Mouse (Mus musculus) urinary bladder, adult 18-20 months (tissue): ENCODE results near the gene Tmem252.
A peak's percentile ranks its signal among the peaks of the same experiment; 100 is the strongest.
"Not testable (repeated sequence)": the region's sequence is repeated elsewhere in the genome, so short reads cannot be mapped to it uniquely, and the experiment has no call there.

Experiments
- DNase-seq, 2 experiments: peaks; one replicate each; pipeline ENCODE4 v3.0.0; 2022; ENCODE audit warnings: low spot score in 2 of 2, mixed read lengths in 2 of 2

Tmem252 gene

GRCm38 (mm10) chr19:24677242-24677984 is 3.6 kb downstream of the Tmem252 start:
- DNase-seq: no peak

GRCm38 (mm10) chr19:24683016-24683720 is 9.4 kb downstream of the Tmem252 start:
- no peak for DNase-seq

- DNase-seq: no peak
Observed at GRCm38 (mm10) chr19:24686411-24686810, 12.6 kb downstream of the Tmem252 start.

GRCm38 (mm10) chr19:24688327-24688726 is 14.5 kb downstream of the Tmem252 start:
- DNase-seq: no peak

DNA sequence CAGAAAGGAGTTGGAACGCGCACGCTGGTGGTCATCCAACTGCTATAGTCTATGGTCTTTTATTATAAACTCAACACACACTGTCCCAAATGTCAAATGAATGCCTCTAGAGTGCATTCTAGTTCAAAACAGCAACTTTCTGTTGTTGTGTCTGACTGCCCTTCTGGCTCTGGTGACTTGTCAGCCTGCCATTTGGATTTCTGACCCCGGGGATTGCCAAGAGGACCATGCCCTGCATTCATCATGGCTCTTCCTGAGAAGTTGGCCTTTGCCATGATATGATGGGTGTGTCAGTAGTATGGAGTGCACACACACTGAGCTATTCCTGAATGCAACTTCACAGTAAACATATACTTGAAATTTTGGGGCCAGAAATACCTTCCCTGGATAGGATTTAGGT is 15.7 kb downstream of the Tmem252 start:
- DNase-seq: no peak

DNA sequence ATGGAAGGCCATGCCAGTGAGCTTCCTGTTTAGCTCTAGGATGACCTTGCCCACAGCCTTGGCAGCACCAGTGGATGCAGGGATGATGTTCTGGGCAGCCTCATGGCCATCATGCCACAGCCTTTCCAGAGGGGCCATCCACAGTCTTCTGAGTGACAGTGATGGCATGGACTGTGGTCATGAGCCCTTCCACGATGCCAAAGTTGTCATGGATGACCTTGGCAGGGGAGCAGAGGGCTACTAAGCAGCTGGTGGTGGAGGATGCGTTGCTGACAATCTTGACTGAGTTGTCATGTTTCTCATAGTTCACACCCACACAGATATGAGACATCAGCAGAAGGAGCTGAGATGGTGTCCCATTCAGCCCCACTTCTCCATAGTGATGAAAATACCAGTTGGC is 18.9 kb downstream of the Tmem252 start:
- DNase-seq: no peak

- no peak for DNase-seq
Observed at GRCm38 (mm10) chr19:24697946-24698345, 24.1 kb downstream of the Tmem252 start.

GRCm38 (mm10) chr19:24698651-24699050 is 24.8 kb downstream of the Tmem252 start:
- no peak for DNase-seq

GRCm38 (mm10) chr19:24699196-24699595 is 25.4 kb downstream of the Tmem252 start:
- no peak for DNase-seq

GRCm38 (mm10) chr19:24699910-24700309 is 26.1 kb downstream of the Tmem252 start:
- DNase-seq: no peak

GRCm38 (mm10) chr19:24700664-24701063 is 26.9 kb downstream of the Tmem252 start:
- DNase-seq: no peak

GRCm38 (mm10) chr19:24701716-24702115 is 27.9 kb downstream of the Tmem252 start:
- no peak for DNase-seq

GRCm38 (mm10) chr19:24703168-24703567 is 29.4 kb downstream of the Tmem252 start:
- DNase-seq: not testable (repeated sequence)

DNA sequence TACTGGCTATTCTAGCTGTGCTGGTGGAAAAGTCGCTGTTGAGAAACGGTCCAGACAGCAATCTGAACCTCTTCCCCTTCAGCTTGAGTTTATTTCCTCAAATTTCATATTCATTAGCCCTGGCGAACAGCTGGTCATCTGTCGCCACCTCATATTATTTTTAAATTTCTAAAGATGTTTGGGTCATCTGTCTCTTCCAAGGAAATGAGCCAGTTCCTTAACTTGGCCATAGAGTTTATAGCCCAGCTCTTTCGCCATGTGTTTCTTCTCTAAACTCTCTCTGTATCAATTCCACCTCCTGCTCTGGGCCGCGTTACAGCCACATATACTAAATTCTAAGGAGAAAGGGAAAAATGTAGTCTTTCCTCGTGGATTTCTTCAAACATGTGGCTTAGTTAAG is 29.9 kb downstream of the Tmem252 start:
- DNase-seq: peak in 1 of 2 experiments; percentile 25

- DNase-seq: no peak
Observed at GRCm38 (mm10) chr19:24704326-24704725, 30.5 kb downstream of the Tmem252 start.

- DNase-seq: no peak
Observed at GRCm38 (mm10) chr19:24705395-24705794, 31.6 kb downstream of the Tmem252 start.

DNA sequence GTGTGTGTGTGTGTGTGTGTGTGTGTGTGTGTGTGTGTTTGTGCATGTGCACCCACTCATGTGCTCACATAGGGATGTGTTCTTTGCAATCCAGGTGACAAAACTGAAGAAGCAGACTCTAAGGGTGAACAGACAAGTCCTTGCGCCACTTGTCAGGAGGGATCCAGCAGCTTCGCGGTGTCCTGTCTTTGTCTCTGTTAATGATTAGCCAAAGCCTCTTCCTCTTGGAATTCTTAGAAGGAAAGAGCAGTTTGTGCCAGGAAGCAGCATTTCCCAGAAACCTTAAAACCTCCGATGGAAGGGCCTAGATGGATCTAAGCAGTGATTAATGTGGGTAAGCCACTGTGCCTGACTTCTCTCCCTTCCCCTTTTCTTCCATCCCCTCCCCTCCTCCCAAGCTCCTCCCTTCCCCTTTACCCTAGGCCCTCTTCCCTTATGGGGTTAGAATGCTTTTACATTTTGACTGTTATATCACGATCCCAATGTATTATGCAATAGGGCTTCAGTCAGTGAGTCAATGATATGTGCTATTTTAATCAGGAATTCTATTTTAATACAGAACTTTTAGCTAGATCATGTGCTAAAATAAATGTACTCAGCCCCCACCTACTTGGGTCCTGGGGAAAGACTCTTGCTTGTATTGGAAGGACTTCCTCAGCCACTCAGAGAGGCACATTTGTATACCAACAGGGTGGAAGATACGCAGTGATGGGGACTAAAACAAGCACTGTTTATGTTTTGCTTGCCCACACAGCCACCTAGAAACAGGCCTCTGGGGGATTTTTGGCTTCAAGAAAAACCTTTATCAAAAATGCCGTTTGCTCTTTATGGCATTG is 33.5 kb downstream of the Tmem252 start:
- DNase-seq: no peak

GRCm38 (mm10) chr19:24708032-24708431 is 34.2 kb downstream of the Tmem252 start:
- no peak for DNase-seq

GRCm38 (mm10) chr19:24716303-24717097 is 42.7 kb downstream of the Tmem252 start:
- no peak for DNase-seq

DNA sequence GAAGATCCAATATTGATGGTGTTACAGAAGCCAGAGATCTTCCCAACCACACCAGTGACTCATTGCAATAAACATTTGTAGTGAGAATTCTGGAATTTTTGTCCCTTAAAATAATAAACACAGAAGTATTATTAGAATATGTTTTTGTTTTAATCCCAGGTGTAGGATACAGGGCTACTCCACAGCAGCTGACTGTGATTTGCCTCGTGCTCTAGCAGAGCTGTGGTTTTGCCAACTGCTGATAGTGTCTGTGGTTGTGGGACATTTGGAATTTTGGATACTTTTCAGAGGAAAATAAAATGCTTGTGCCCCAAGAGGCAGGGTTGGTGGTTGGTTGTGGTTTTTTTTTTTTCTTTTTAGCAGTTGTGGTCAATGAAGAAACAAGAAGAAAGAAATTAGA is 44.2 kb downstream of the Tmem252 start:
- DNase-seq: no peak

DNA sequence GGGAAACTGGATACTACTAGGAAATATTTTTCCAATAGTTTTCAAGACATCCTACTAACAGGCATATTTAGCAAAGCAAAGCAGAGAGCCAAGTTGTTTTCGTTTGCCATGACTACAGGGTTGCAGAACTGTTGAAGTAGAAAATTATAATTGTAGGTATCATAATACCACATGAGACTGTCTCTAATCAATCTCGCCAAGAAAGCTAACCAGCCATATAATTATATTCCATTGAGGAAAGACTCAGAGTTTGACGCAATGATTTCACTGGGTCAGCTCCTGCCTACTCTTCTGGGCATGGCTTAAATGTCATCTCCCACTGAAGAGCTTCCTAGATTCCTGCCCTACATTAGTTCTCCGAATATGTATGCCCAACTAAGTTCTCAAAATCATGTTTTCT is 45.7 kb downstream of the Tmem252 start:
- DNase-seq: no peak

- DNase-seq: no peak
Observed at GRCm38 (mm10) chr19:24720448-24720847, 46.6 kb downstream of the Tmem252 start.
